Mouse (Mus musculus) heart, adult 2 months (tissue): ENCODE measurements at regions not wholly inside any gene's neighbourhood (a gene's known extent, or its start where the extent isn't known, plus 50 kb on each side); places are given as distances from the start of the nearest gene placed in this dataset.

Experiments used
- DNase-seq, 2 experiments: peaks; one replicate each; pipeline ENCODE4 v3.0.0; 2021
- H3K27ac ChIP-seq: fragments of 200-600 bp; 2 replicates; pipeline ENCODE4 v1.8.1; 2022
- H3K27me3 ChIP-seq: fragments of 200-500 bp; 2 replicates; pipeline ENCODE4 v1.6.1; 2012; ENCODE audit warnings: mild to moderate bottlenecking, low read length, inconsistent platforms, mixed read lengths; ENCODE audit not compliant: control insufficient read depth, insufficient read depth
- H3K36me3 ChIP-seq: fragments of 200-500 bp; 2 replicates; pipeline ENCODE4 v1.6.1; 2012; ENCODE audit warnings: low read length, inconsistent platforms; ENCODE audit not compliant: control insufficient read depth, insufficient read depth
- H3K4me1 ChIP-seq: fragments of 200-500 bp; 2 replicates; pipeline ENCODE4 v1.6.1; 2011; ENCODE audit warnings: low read length; ENCODE audit not compliant: control insufficient read depth, insufficient read depth
- H3K4me3 ChIP-seq: fragments of 200-600 bp; 2 replicates; pipeline ENCODE4 v1.8.1; 2022
- H3K79me2 ChIP-seq: fragments of 200-500 bp; replicated peaks from 2 replicates; pipeline ENCODE4 v1.6.1; 2012; ENCODE audit warnings: mild to moderate bottlenecking, inconsistent platforms, low read length, moderate library complexity, mixed read lengths; ENCODE audit not compliant: control insufficient read depth, insufficient read depth
- H3K9ac ChIP-seq: fragments of 200-500 bp; 2 replicates; pipeline ENCODE4 v1.6.1; 2012; ENCODE audit warnings: low read depth, mild to moderate bottlenecking, control low read depth, inconsistent platforms, low read length, mixed read lengths
- CTCF ChIP-seq: fragments of 200-600 bp; IDR thresholded peaks from 2 replicates; pipeline ENCODE4 v1.8.1; 2022; ENCODE audit warnings: antibody characterized with exemption, mild to moderate bottlenecking, moderate library complexity
- EP300 ChIP-seq: fragments of 200-500 bp; IDR thresholded peaks from 2 replicates; pipeline ENCODE4 v1.6.1; 2011; ENCODE audit warnings: low read depth, low read length, control low read depth; ENCODE audit not compliant: insufficient read depth
- POLR2A ChIP-seq: fragments of 200-500 bp; IDR thresholded peaks from 2 replicates; pipeline ENCODE4 v1.6.1; 2011; ENCODE audit warnings: mild to moderate bottlenecking, low read depth, low read length, control low read depth; ENCODE audit not compliant: insufficient read depth
- WGBS: fragments of 180-500 bp; shearing (Covaris S2); methylation state at CpG from one replicate; pipeline ENCODE4 v1.1.7; 2018; 5-methylcytosine and 5-hydroxymethylcytosine counted together
- intact Hi-C: fragments of 180-260 bp; cut with DNase I; formaldehyde crosslinking; loops from one replicate; pipeline ENCODE4 v1.15.1; 2025

DNA sequence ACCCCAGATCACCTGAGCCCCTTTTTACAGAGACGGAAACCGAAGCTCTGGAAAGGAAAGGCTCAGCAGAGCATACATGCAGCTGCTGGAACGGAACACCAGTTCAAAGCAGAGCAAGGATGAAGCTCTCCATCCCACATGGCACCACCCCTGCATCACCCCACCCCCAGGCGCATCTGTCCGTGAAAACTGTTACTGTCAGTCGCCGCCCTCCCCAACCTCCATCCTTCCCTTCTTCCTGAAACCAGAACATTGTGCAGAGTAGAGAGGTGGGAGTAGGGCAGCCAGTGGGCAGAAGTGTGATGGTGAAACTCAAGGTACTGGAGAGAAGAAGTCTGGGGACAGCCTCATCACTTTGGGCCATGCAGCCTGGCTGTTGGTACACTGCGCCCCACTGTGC lies 84.6 kb downstream of the Rplp1 start:
- Histone ChIP-seq H3K27me3 (no peaks in the 10 kb centered on the region), H3K4me1 (no peaks in the 10 kb centered on the region), H3K27ac (no peak overlapping the region), H3K4me3 (no peak overlapping the region), H3K36me3 (no peaks in the 10 kb centered on the region), H3K9ac (no peak overlapping the region), H3K79me2 (no peaks in the 10 kb centered on the region)
- TF ChIP-seq EP300, result no peak
- no peak for TF ChIP-seq CTCF
- no peak for TF ChIP-seq POLR2A
- intact Hi-C loops, result loop anchor here (2.0 to 5.0 kb wide), 2 partner anchors 809 to 932 kb away; no protein-coding TSS in a partner anchor
- WGBS, result 81% methylated on average over 8 of the region's 8 CpGs
- no peak for DNase-seq

DNA sequence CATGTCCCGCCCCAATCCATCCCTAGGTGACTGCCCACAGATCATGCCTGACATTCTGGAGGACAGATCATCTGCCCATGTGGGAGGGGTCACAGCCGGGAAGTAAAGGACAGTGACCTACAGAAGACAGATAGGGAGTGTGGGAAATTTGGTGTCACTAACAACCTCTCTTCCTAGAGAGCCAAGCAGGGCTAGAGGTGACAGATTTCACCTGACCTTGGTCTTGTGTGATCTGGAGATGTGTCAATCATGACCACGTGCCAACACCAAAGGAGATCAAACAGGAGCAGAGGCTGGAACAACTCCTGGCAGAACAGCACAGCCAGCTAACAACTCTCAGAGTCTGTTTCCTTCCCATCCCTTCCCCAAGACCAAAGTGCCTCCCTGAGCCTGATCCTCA lies 85.0 kb downstream of the Rplp1 start:
- Histone ChIP-seq H3K4me3 (no peak overlapping the region), H3K27ac (no peak overlapping the region), H3K4me1 (no peaks in the 10 kb centered on the region), H3K27me3 (no peaks in the 10 kb centered on the region), H3K36me3 (no peaks in the 10 kb centered on the region), H3K79me2 (no peaks in the 10 kb centered on the region), H3K9ac (no peak overlapping the region)
- intact Hi-C loops, result no loop called here
- TF ChIP-seq EP300, result no peak
- no peak for TF ChIP-seq POLR2A
- no peak for TF ChIP-seq CTCF
- DNase-seq, result no peak
- WGBS, result 76% methylated on average over 3 of the region's 3 CpGs

DNA sequence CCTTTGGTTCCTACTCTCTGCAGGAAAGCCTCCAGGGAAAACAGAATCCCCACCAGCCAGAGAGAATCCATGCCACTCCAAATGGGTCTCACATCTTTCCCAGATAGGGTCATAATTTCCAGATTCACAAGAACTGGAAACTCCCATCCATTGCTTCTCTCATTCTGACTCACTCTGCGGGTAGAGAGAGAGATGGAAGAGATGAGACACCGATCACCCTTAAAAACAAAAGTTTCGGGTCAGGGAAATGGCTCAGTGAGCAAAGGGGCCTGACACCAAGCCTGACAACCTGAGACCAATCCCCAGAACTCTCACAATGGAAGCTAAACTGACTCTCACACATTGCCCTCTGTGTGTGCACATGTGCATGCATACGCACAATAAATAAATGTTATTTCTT lies 86.6 kb downstream of the Rplp1 start:
- Histone ChIP-seq H3K79me2 (no peaks in the 10 kb centered on the region), H3K4me1 (no peaks in the 10 kb centered on the region), H3K9ac (no peak overlapping the region), H3K27ac (no peak overlapping the region), H3K36me3 (no peaks in the 10 kb centered on the region), H3K27me3 (no peaks in the 10 kb centered on the region), H3K4me3 (no peak overlapping the region)
- 85% methylated on average over 4 of the region's 4 CpGs for WGBS
- DNase-seq, result no peak
- no peak for TF ChIP-seq CTCF
- TF ChIP-seq EP300, result no peak
- no peak for TF ChIP-seq POLR2A
- intact Hi-C loops, result no loop called here

DNA sequence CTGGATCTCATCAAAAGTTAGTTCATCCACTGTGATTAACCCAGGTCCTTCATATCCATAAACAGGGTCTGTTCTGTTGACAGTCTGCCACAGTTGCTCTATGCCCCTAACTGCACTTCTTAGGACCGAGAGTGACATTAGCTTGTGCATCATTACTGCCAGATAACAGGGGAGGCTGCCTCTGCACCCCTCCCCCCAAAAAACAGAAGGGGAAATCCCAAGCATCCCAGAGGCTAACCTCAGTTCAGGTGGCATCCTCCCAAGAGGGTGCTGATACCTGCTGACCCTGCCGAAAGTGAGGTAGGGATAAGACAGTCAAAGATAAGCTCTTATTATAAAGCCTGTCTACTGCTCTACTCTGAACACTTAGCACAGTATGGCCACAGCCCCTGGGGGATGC lies 87.3 kb downstream of the Rplp1 start:
- DNase-seq, result no peak
- H3K79me2 ChIP-seq, result no peaks in the 10 kb centered on the region
- no peaks in the 10 kb centered on the region for H3K36me3 ChIP-seq
- no peak overlapping the region for H3K4me3 ChIP-seq
- H3K27me3 ChIP-seq, result no peaks in the 10 kb centered on the region
- no peak overlapping the region for H3K27ac ChIP-seq
- WGBS, result 58% methylated on average over 2 of the region's 2 CpGs
- H3K4me1 ChIP-seq, result no peaks in the 10 kb centered on the region
- H3K9ac ChIP-seq, result no peak overlapping the region
- intact Hi-C loops, result no loop called here
- TF ChIP-seq EP300, result no peak
- TF ChIP-seq POLR2A, result no peak
- TF ChIP-seq CTCF, result no peak

DNA sequence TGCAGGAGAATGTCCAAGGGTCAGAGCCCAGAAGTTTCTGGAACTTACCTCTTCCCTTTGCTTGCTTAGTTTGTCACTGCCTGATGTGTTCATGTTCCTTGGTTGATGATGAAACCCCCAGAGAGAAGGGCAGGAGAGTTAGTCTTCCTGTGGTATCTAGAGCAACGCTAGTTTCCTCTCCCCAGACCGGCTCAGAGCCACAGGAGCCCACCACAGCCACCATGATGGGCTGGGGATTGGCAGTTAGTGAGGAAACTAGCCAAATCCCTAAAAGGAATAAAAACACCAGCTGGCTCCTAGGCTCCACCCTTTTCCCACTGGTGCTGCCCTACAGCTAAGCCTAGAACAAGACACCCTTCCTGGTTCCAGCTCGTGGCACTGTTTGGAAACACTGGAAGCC lies 87.9 kb downstream of the Rplp1 start:
- Histone ChIP-seq H3K36me3 (no peaks in the 10 kb centered on the region), H3K27me3 (no peaks in the 10 kb centered on the region), H3K79me2 (no peaks in the 10 kb centered on the region), H3K27ac (no peak overlapping the region), H3K4me3 (no peak overlapping the region), H3K9ac (no peak overlapping the region), H3K4me1 (no peaks in the 10 kb centered on the region)
- 26% methylated on average over 3 of the region's 3 CpGs for WGBS
- TF ChIP-seq POLR2A (no peak), CTCF (no peak), EP300 (no peak)
- intact Hi-C loops, result no loop called here
- no peak for DNase-seq

DNA sequence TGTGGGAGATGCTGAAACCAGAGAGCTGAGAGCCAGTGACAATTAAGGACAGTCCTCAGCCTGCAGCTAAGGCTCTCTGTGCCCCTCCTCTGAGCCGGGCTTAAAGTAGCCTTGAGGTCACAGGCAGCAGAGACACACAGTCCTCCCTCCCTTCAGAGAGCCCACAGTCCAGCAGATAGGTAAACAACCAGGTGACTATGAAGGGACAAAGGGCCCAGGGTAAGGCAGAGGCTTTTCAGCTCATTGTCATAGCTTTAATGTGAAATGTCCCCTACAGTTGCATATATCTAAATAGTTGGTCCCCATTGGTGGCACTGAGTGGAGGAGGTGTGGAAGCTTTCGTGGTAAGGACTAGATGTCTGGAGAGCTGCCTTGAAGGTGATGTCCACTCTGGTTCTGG lies 88.5 kb downstream of the Rplp1 start:
- 65% methylated on average over 2 of the region's 2 CpGs for WGBS
- no peak for TF ChIP-seq POLR2A
- TF ChIP-seq EP300, result no peak
- TF ChIP-seq CTCF, result no peak
- no peak overlapping the region for H3K27ac ChIP-seq
- H3K36me3 ChIP-seq, result no peaks in the 10 kb centered on the region
- H3K4me1 ChIP-seq, result no peaks in the 10 kb centered on the region
- intact Hi-C loops, result no loop called here
- DNase-seq, result no peak
- no peaks in the 10 kb centered on the region for H3K79me2 ChIP-seq
- H3K27me3 ChIP-seq, result no peaks in the 10 kb centered on the region
- H3K9ac ChIP-seq, result no peak overlapping the region
- H3K4me3 ChIP-seq, result no peak overlapping the region
